Mouse (Mus musculus) olfactory bulb, adult 2 months (tissue): Measurements from ENCODE around the gene Pcolce2.

Experiments
- CTCF ChIP-seq: fragments of 200-500 bp; IDR thresholded peaks from 2 replicates; pipeline ENCODE4 v1.5.1; 2012; ENCODE audit warnings: low read depth, mild to moderate bottlenecking, low read length, moderate library complexity; ENCODE audit not compliant: insufficient read depth
- POLR2A ChIP-seq: fragments of 200-500 bp; IDR thresholded peaks from 2 replicates; pipeline ENCODE4 v1.6.1; 2012; ENCODE audit warnings: mild to moderate bottlenecking, low read depth, low read length, moderate library complexity; ENCODE audit not compliant: insufficient read depth

DNA sequence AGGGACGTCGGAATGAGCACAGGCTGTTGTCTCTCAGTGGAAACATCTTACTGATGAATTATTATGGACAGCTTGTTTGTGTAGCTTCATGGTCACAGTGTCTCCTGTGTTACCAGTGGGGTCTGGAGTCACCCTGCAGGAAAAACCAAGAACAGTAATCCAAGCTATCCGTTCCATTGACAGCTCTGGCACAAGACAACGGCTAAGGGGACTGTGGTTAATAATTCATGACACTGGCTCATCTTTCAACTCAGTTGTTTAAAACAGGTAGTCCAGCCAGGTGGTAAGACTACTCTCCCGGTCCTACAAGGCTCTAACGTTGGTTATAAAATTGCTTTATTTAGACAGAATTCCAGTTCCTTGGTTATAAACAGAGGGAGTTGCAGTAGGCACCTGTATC, 59.2 kb downstream of the Pcolce2 start:
- no peak for TF ChIP-seq CTCF
- no peak for TF ChIP-seq POLR2A
